Mouse (Mus musculus) hematopoietic stem cell, adult 5-6 weeks (primary cell): ENCODE data around the gene Gnas. TPM values are rescaled to one million over a fixed set of nuclear protein-coding genes. Genes with fewer than 3 reads are reported as not detected.

Experiments
- ATAC-seq, 2 experiments: fragments of 125-278 bp in 1 of 2; replicated peaks in 1 of 2; 2 replicates each; pipeline ENCODE4 v1.8.0; 2016 to 2017; ENCODE audit warnings: inconsistent platforms in 2 of 2, mild to moderate bottlenecking in 2 of 2, moderate number of reproducible peaks in 2 of 2, low read depth in 1 of 2, moderate TSS enrichment in 1 of 2; ENCODE audit not compliant: low FRiP score in 2 of 2, poor library complexity in 2 of 2, severe bottlenecking in 2 of 2, insufficient read depth in 1 of 2, low TSS enrichment in 1 of 2
- total RNA-seq: library from RNA; stranded (forward); fragments of 172-1452, 232-1000 nt; gene quantifications from 2 replicates; pipeline ENCODE4 v1.2.3, GENCODE M21; 2017

Gnas gene
- total RNA-seq = 245 and 262 TPM in 2 replicates

- ATAC-seq = peak; percentile 38 to 56; a peak in 3 of 4 replicates
These were observed at the start of gene Gnas for GRCm38 (mm10) chr2:174284011-174284410. Gene Gnas (plus strand): TSS chr2:174284320.

- peak; percentile 86 to 97 for ATAC-seq
These were observed 41.7 kb upstream of the Gnas start for GRCm38 (mm10) chr2:174242431-174242830.

- no peak for ATAC-seq
These were observed 32.2 kb upstream of the Gnas start for GRCm38 (mm10) chr2:174251963-174252362.

- ATAC-seq = no peak
These were observed 26.8 kb upstream of the Gnas start for GRCm38 (mm10) chr2:174257312-174257711.

GRCm38 (mm10) chr2:174260004-174260403 lies 24.1 kb upstream of the Gnas start:
- peak in 1 of 2 experiments; percentile 42; a peak in 2 of 4 replicates for ATAC-seq

GRCm38 (mm10) chr2:174260908-174261800 lies 23.0 kb upstream of the Gnas start:
- no peak for ATAC-seq

GRCm38 (mm10) chr2:174261801-174262200 lies 22.3 kb upstream of the Gnas start:
- no peak for ATAC-seq

- ATAC-seq = no peak
These were observed 20.9 kb upstream of the Gnas start for GRCm38 (mm10) chr2:174263110-174263815.

- ATAC-seq = no peak
These were observed 19.9 kb upstream of the Gnas start for GRCm38 (mm10) chr2:174264248-174264647.

GRCm38 (mm10) chr2:174270416-174270815 lies 13.7 kb upstream of the Gnas start:
- ATAC-seq = no peak

GRCm38 (mm10) chr2:174271459-174271858 lies 12.7 kb upstream of the Gnas start:
- ATAC-seq = no peak

GRCm38 (mm10) chr2:174273131-174273530 lies 11.0 kb upstream of the Gnas start:
- no peak for ATAC-seq

- no peak for ATAC-seq
These were observed 10.2 kb upstream of the Gnas start for GRCm38 (mm10) chr2:174273961-174274360.

- ATAC-seq = no peak
These were observed 4.3 kb upstream of the Gnas start for GRCm38 (mm10) chr2:174279771-174280170.

- ATAC-seq = no peak
These were observed 779 bp upstream of the Gnas start for GRCm38 (mm10) chr2:174283341-174283740.

GRCm38 (mm10) chr2:174284807-174285457 lies 812 bp downstream of the Gnas start:
- no peak for ATAC-seq

- ATAC-seq = no peak
These were observed 1.9 kb downstream of the Gnas start for GRCm38 (mm10) chr2:174285921-174286470.

GRCm38 (mm10) chr2:174287921-174288320 lies 3.8 kb downstream of the Gnas start:
- no peak for ATAC-seq
